Mouse (Mus musculus): ENCODE results near the gene Fancc. TPM values are rescaled to one million over a fixed set of nuclear protein-coding genes. Genes with fewer than 3 reads are reported as not detected.

Fancc gene
- total and polyA plus RNA-seq, 2 experiments from 2014 or later: 8.5 to 39.5 TPM

GRCm38 (mm10) chr13:63305160-63306011 is 191.7 kb downstream of the Fancc start:
- TF ChIP-seq CTCF (IDR thresholded peaks at IDR 0.05; ENCODE audit: low read depth) (no peak), EP300 (IDR thresholded peaks at IDR 0.05; ENCODE audit: low read depth) (no peak)
- Histone ChIP-seq H3K4me1 (ENCODE audit: control insufficient read depth, insufficient read depth) (no peaks in the 10 kb centered on the region), H3K27me3 (ENCODE audit: control insufficient read depth, insufficient read depth, low read length) (no peaks in the 10 kb centered on the region), H3K4me3 (ENCODE audit: low read depth, low read length) (no peak overlapping the region), H3K36me3 (replicated peaks; ENCODE audit: control insufficient read depth, insufficient read depth, low read length) (peaks cover 57% of the 10 kb centered on the region), H3K27ac (ENCODE audit: low read depth) (no peak overlapping the region; the same call in 1 of the 2 replicates), H3K4me2 (ENCODE audit: low read depth, low read length) (no peak overlapping the region), H3K9me3 (replicated peaks; ENCODE audit: control insufficient read depth, low read length) (no peaks in the 10 kb centered on the region), H3K9ac (replicated peaks; ENCODE audit: low read depth, low read length) (no peak overlapping the region)
- no peak for ATAC-seq (ENCODE audit: insufficient read depth, low read depth)
- no peak for DNase-seq (ENCODE audit: low spot score)
- 83% methylated on average over 16 of the region's 16 CpGs for WGBS

- Histone ChIP-seq H3K27ac (ENCODE audit: low read depth) (0 out of 2 replicates have a peak overlapping the region, but pooled peaks have one; percentile 3), H3K4me3 (ENCODE audit: low read depth, low read length) (no peak overlapping the region), H3K9me3 (replicated peaks; ENCODE audit: control insufficient read depth, low read length) (no peaks in the 10 kb centered on the region), H3K9ac (replicated peaks; ENCODE audit: low read depth, low read length) (no peak overlapping the region), H3K4me2 (ENCODE audit: low read depth, low read length) (no peak overlapping the region), H3K4me1 (ENCODE audit: control insufficient read depth, insufficient read depth) (no peaks in the 10 kb centered on the region), H3K36me3 (replicated peaks; ENCODE audit: control insufficient read depth, insufficient read depth, low read length) (peaks cover 63% of the 10 kb centered on the region), H3K27me3 (ENCODE audit: control insufficient read depth, insufficient read depth, low read length) (no peaks in the 10 kb centered on the region)
- TF ChIP-seq EP300 (IDR thresholded peaks at IDR 0.05; ENCODE audit: low read depth) (no peak), CTCF (IDR thresholded peaks at IDR 0.05; ENCODE audit: low read depth) (no peak)
- ATAC-seq (ENCODE audit: insufficient read depth, low read depth) (no peak; the same call in 1 of the 2 replicates), DNase-seq (ENCODE audit: low spot score) (no peak)
- 70% methylated on average over 3 of the region's 3 CpGs for WGBS
Observed at GRCm38 (mm10) chr13:63304799-63305159, 192.3 kb downstream of the Fancc start.

DNA sequence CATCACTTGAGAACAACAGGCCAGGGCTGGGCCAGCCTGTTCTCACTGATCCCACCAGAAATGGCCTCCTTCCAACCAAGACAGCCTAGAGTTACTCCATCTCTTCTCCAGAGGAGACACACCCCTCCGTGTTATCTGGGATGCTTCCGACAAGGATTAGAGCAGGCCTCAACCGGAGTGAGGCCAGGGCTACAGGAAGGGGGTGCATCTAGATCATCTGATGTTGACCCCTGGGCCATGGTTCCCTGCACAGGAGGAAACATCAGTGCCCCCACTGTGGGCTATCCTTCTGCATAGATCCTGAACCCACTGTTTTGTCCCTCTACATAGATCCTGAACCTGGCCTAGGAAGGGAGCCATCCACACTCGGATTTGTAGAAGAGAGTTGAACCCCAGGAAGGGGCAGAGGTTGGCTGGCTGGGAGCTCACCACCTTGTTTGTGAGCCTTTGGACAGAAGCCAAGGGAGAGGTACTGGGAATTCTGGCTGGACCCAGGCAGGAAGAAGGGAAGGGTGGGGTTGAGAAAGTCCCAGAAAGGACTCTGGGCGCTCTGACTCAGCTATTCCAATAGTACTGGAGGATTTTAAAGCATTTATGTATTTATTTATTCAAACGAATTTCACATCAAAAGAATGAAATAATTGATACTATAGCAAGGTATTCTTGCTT is 192.8 kb downstream of the Fancc start:
- H3K4me2 ChIP-seq (ENCODE audit: low read depth, low read length): no peak overlapping the region
- ATAC-seq (ENCODE audit: insufficient read depth, low read depth): 0 out of 2 replicates have a peak, but pooled peaks have one; percentile 9

DNA sequence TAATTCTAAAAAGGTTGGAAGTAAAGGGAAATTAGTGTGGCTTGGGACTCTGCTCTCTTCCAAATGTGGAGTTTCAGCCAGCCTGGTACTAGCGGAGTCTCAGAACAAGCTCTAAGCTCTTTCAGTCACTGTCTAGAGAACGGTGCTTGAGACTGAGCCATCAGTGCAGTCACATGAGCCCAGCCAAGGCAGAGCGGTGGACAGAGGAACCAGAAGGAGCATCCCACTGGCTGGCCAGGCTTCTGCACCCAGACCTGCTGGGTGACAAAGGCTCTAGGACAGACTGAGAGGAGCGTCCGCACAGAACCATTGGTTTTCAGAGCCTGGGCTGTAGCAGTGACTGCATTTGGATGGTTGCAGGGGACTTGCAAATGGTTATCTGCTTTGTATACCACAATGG is 194.7 kb downstream of the Fancc start:
- Histone ChIP-seq H3K4me1 (ENCODE audit: control insufficient read depth, insufficient read depth) (no peaks in the 10 kb centered on the region), H3K36me3 (replicated peaks; ENCODE audit: control insufficient read depth, insufficient read depth, low read length) (peaks cover 81% of the 10 kb centered on the region), H3K4me3 (ENCODE audit: low read depth, low read length) (no peak overlapping the region), H3K27ac (ENCODE audit: low read depth) (no peak overlapping the region), H3K27me3 (ENCODE audit: control insufficient read depth, insufficient read depth, low read length) (no peaks in the 10 kb centered on the region), H3K4me2 (ENCODE audit: low read depth, low read length) (no peak overlapping the region), H3K9me3 (replicated peaks; ENCODE audit: control insufficient read depth, low read length) (no peaks in the 10 kb centered on the region), H3K9ac (replicated peaks; ENCODE audit: low read depth, low read length) (no peak overlapping the region)
- DNase-seq (ENCODE audit: low spot score) (no peak), ATAC-seq (ENCODE audit: insufficient read depth, low read depth) (no peak)
- WGBS: 87% methylated on average over 5 of the region's 5 CpGs
- TF ChIP-seq CTCF (IDR thresholded peaks at IDR 0.05; ENCODE audit: low read depth) (no peak), EP300 (IDR thresholded peaks at IDR 0.05; ENCODE audit: low read depth) (no peak)

More for the DNA sequence above, 192.8 kb downstream of the Fancc start:
- Histone ChIP-seq H3K9ac (replicated peaks; ENCODE audit: low read depth, low read length) (no peak overlapping the region), H3K9me3 (replicated peaks; ENCODE audit: control insufficient read depth, low read length) (no peaks in the 10 kb centered on the region), H3K4me3 (ENCODE audit: low read depth, low read length) (no peak overlapping the region), H3K4me1 (ENCODE audit: control insufficient read depth, insufficient read depth) (no peaks in the 10 kb centered on the region), H3K27me3 (ENCODE audit: control insufficient read depth, insufficient read depth, low read length) (no peaks in the 10 kb centered on the region), H3K27ac (ENCODE audit: low read depth) (0 out of 2 replicates have a peak overlapping the region, but pooled peaks have one; percentile 2), H3K36me3 (replicated peaks; ENCODE audit: control insufficient read depth, insufficient read depth, low read length) (peaks cover 69% of the 10 kb centered on the region)
- no peak for TF ChIP-seq EP300 (IDR thresholded peaks at IDR 0.05; ENCODE audit: low read depth)
- TF ChIP-seq CTCF (IDR thresholded peaks at IDR 0.05; ENCODE audit: low read depth): no peak
- no peak for DNase-seq (ENCODE audit: low spot score)
- whole genome bisulfite sequencing: 42% methylated on average over 6 of the region's 6 CpGs

DNA sequence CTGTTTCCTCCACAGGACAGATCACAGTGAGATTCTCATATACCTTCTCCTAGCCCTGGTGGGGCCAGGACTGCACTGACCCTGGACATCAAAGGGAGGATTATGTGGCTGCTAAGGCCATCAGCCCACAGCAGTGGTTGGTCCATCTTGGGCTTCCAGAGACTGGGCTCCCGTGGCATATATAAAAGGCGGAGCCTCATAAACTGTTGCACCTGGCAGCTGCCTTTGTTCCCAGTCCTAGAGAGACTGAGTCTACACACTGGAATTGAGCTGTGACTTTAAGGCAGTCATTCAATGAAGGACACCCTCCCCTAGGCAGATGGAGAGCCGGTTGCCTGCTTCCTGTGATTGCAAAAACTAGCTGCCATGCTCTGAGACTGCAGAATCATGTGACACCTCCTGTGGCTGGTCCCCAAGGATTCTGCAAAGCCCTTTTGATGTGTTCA is 195.3 kb downstream of the Fancc start:
- Histone ChIP-seq H3K36me3 (replicated peaks; ENCODE audit: control insufficient read depth, insufficient read depth, low read length) (peaks cover 87% of the 10 kb centered on the region), H3K27me3 (ENCODE audit: control insufficient read depth, insufficient read depth, low read length) (no peaks in the 10 kb centered on the region), H3K4me3 (ENCODE audit: low read depth, low read length) (no peak overlapping the region), H3K9me3 (replicated peaks; ENCODE audit: control insufficient read depth, low read length) (no peaks in the 10 kb centered on the region), H3K9ac (replicated peaks; ENCODE audit: low read depth, low read length) (no peak overlapping the region), H3K4me2 (ENCODE audit: low read depth, low read length) (no peak overlapping the region), H3K4me1 (ENCODE audit: control insufficient read depth, insufficient read depth) (no peaks in the 10 kb centered on the region), H3K27ac (ENCODE audit: low read depth) (no peak overlapping the region)
- TF ChIP-seq EP300 (IDR thresholded peaks at IDR 0.05; ENCODE audit: low read depth) (no peak), CTCF (IDR thresholded peaks at IDR 0.05; ENCODE audit: low read depth) (no peak)
- WGBS: 54% methylated on average over 3 of the region's 3 CpGs
- DNase-seq (ENCODE audit: low spot score) (no peak), ATAC-seq (ENCODE audit: insufficient read depth, low read depth) (no peak)
